Comparison of ENCODE assay signal across 9 mouse cellular contexts in genomic region chr10:81230438-81231332, GRCm38 (mm10). TPM values are rescaled to one million over a fixed set of nuclear protein-coding genes. Genes with fewer than 3 reads are reported as not detected.
DNase-seq lines count a peak whose midpoint lies in the region; ATAC-seq lines count a peak whose summit lies in the region.
"Had no signal": no experiment of that assay in that cellular context is flagged by ENCODE, and none has a peak within 500 bp of the region (broad histone marks: within the 10 kb centered on the region; RNA-seq: fewer than 3 reads in every experiment).

Gene Atcay (minus strand): TSS chr10:81230833.

- peak within 1 kb of the TSS; percentile 58 for H3K4me2 ChIP-seq in heart, embryonic 12.5 days
- peak within 1 kb of the TSS; percentile 45 for H3K4me2 ChIP-seq in embryonic facial prominence, embryonic 12.5 days (replicated peaks)
- peak within 1 kb of the TSS; percentile 33 for H3K4me2 ChIP-seq in limb, embryonic 12.5 days
- H3K4me2 ChIP-seq: liver, embryonic 15.5 days had no signal

- H3K9me3 ChIP-seq in heart, embryonic 12.5 days (replicated peaks), result no peaks in the 10 kb centered on the region
- no peaks in the 10 kb centered on the region for H3K9me3 ChIP-seq in embryonic facial prominence, embryonic 12.5 days
- H3K9me3 ChIP-seq in limb, embryonic 12.5 days, result no peaks in the 10 kb centered on the region
- H3K9me3 ChIP-seq: liver, embryonic 15.5 days had no signal

- WGBS in heart, embryonic 12.5 days, result 14% methylated on average over 27 of the region's 27 CpGs
- WGBS in embryonic facial prominence, embryonic 12.5 days, result 9% methylated on average over 27 of the region's 27 CpGs
- WGBS in limb, embryonic 12.5 days, result 9% methylated on average over 27 of the region's 27 CpGs

- H3K27me3 ChIP-seq in heart, embryonic 12.5 days (replicated peaks), result peaks cover 37% of the 10 kb centered on the region
- H3K27me3 ChIP-seq in embryonic facial prominence, embryonic 12.5 days, result peaks cover 36% of the 10 kb centered on the region
- H3K27me3 ChIP-seq in limb, embryonic 12.5 days, result peaks cover 52% of the 10 kb centered on the region

- no peak for ATAC-seq in heart, embryonic 12.5 days (ENCODE audit: insufficient number of reproducible peaks, low FRiP score)
- ATAC-seq in embryonic facial prominence, embryonic 12.5 days (ENCODE audit: insufficient number of reproducible peaks, insufficient read depth, low FRiP score, low TSS enrichment), result peak; percentile 42; the same call in 1 of the 2 replicates
- peak; percentile 52 for ATAC-seq in inflammation-experienced regulatory T-cells, adult 6 months
- ATAC-seq in limb, embryonic 12.5 days (ENCODE audit: insufficient number of reproducible peaks, insufficient read depth, low FRiP score, low TSS enrichment, low read depth), result no peak

- H3K27ac ChIP-seq in heart, embryonic 12.5 days (ENCODE audit: poor library complexity, severe bottlenecking), result no peak within 1 kb of the TSS
- no peak within 1 kb of the TSS for H3K27ac ChIP-seq in embryonic facial prominence, embryonic 12.5 days
- H3K27ac ChIP-seq in limb, embryonic 12.5 days, result no peak within 1 kb of the TSS
- H3K27ac ChIP-seq: liver, embryonic 15.5 days had no signal

- no peaks in the 10 kb centered on the region for H3K36me3 ChIP-seq in heart, embryonic 12.5 days
- no peaks in the 10 kb centered on the region for H3K36me3 ChIP-seq in embryonic facial prominence, embryonic 12.5 days
- no peaks in the 10 kb centered on the region for H3K36me3 ChIP-seq in limb, embryonic 12.5 days
- H3K36me3 ChIP-seq: liver, embryonic 15.5 days had no signal

- H3K9ac ChIP-seq in heart, embryonic 12.5 days, result no peak within 1 kb of the TSS
- peak within 1 kb of the TSS; percentile 37; the same call in 1 of the 2 replicates for H3K9ac ChIP-seq in embryonic facial prominence, embryonic 12.5 days
- H3K9ac ChIP-seq in limb, embryonic 12.5 days (replicated peaks), result peak within 1 kb of the TSS; percentile 37; the same call in 1 of the 2 replicates
- H3K9ac ChIP-seq: liver, embryonic 15.5 days had no signal

- no peak for DNase-seq in heart, adult 8-10 months (ENCODE audit: low spot score)
- DNase-seq in Muller cell, postnatal 12 days (ENCODE audit: inconsistent ontology term), result peak; percentile 57
- DNase-seq in right cerebral cortex, postnatal 10 days (ENCODE audit: low spot score in 2 of 2), result peak; percentile 93 to 96
- no peak for DNase-seq in urinary bladder, adult 2 months (ENCODE audit: low spot score)

- peaks cover 22% of the 10 kb centered on the region for H3K4me1 ChIP-seq in heart, embryonic 12.5 days (replicated peaks)
- H3K4me1 ChIP-seq in embryonic facial prominence, embryonic 12.5 days, result peaks cover 12% of the 10 kb centered on the region
- H3K4me1 ChIP-seq in limb, embryonic 12.5 days (replicated peaks), result peaks cover 14% of the 10 kb centered on the region

- peak within 1 kb of the TSS; percentile 15 for H3K4me3 ChIP-seq in heart, embryonic 12.5 days
- peak within 1 kb of the TSS; percentile 29 for H3K4me3 ChIP-seq in embryonic facial prominence, embryonic 12.5 days
- H3K4me3 ChIP-seq in limb, embryonic 12.5 days (replicated peaks), result peak within 1 kb of the TSS; percentile 21
- H3K4me3 ChIP-seq: liver, embryonic 15.5 days had no signal

RNA-seq across cellular contexts. Expression of gene Atcay, which starts in this region (rescaled TPM):
- polyA plus RNA-seq in heart, embryonic 12.5 days (2016; fragmentation: Nextera tagmentation; extraction: Ambion mirVana), result 0.46 and 0.72 TPM in 2 replicates
- under 1 TPM in 1 of 4 experiments, not detected in 3; 0.63 TPM for total RNA-seq in heart, adult 8-10 months (2022)
- polyA plus RNA-seq in embryonic facial prominence, embryonic 12.5 days (2016; fragmentation: Nextera tagmentation; extraction: Ambion mirVana), result 3.0 and 3.8 TPM in 2 replicates
- polyA plus RNA-seq in inflammation-experienced regulatory T-cells, adult 6 months (2017; shearing (Covaris generic)), result 10 to 100 TPM in 1 of 3 experiments, 1 to 10 TPM in 2; 4.8 to 12.6 (median 5.1) TPM
- 0.38 and 0.43 TPM in 2 replicates for polyA plus RNA-seq in limb, embryonic 12.5 days (2016; fragmentation: Nextera tagmentation; extraction: Ambion mirVana)
- polyA plus RNA-seq in urinary bladder, adult 2 months (2012; rRNA removed), result 0.10 and 0.13 TPM in 2 replicates
- polyA plus RNA-seq: liver, embryonic 15.5 days had no signal

Comparison
In these comparisons a context has a peak if more than half of its experiments do, and no peak if none do; other contexts are left out.
1. ATAC-seq: peak in embryonic facial prominence, embryonic 12.5 days (single experiment) and inflammation-experienced regulatory T-cells, adult 6 months (single experiment); none in heart, embryonic 12.5 days (single experiment) and limb, embryonic 12.5 days (single experiment).
2. DNase-seq: peak in Muller cell, postnatal 12 days (single experiment) and right cerebral cortex, postnatal 10 days (2 of 2); none in heart, adult 8-10 months (single experiment) and urinary bladder, adult 2 months (single experiment).
3. Peak in every context shown above with its lines, with median percentiles within 50 percentile points of each other: H3K4me2 ChIP-seq and H3K4me3 ChIP-seq.